Mouse (Mus musculus): ENCODE measurements around the gene Chic2. TPM values are rescaled to one million over a fixed set of nuclear protein-coding genes. Genes with fewer than 3 reads are reported as not detected.
A peak's percentile ranks its signal among the peaks of the same experiment; 100 is the strongest.

The Chic2 gene
- total RNA-seq, 2 experiments from 2014 or later: 23.8 to 26.4 TPM

- intact Hi-C loops (cut with DNase I): no loop called here
- no peak for DNase-seq
These were observed 25.6 kb upstream of the Chic2 start for GRCm38 (mm10) chr5:75070132-75070531.

- no peak for DNase-seq
- intact Hi-C loops (cut with DNase I): no loop called here
These were observed 22.7 kb upstream of the Chic2 start for GRCm38 (mm10) chr5:75067125-75067756.

DNA sequence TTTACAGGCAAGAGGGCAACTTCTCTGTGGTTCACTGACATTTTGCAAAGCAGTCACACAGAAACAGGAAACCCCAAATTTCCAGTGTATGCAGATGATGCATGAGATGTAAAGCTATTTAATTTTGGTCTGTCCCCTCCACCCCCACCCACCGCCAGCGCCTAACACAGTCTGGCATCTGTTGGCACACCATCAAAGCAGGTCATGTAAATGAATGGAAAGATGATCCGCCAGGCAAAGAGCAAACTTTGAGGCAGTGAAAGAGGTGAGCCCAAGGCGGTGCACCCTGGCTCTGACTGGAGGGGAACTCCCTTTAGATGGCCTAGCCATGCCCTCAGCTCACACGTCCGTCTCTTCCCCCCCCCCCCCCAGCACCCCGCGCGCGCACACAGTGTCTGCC is 22.1 kb upstream of the Chic2 start:
- intact Hi-C loops (cut with DNase I): no loop called here
- no peak for DNase-seq

DNA sequence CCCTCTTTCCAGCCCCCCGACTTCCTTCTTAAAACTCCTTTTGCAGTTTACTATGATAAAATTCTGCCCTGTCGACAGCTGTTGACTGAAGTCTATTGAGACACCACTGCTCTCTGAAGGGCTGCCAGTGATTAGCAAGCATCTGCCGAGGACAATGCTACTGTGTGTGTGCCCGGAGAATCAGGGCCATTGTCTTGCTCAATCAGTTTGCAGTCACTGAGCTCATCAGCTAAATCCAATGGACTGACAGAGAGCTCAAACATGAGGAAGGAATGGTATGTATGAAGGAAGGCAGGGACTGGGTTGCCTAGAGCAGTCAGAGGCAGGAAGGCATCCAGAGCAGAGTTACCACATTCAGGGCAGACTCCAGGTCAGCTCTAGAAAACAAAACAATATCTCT is 18.6 kb upstream of the Chic2 start:
- DNase-seq: no peak
- intact Hi-C loops (cut with DNase I): no loop called here

- intact Hi-C loops (cut with DNase I): no loop called here
- no peak for DNase-seq
These were observed 6.5 kb upstream of the Chic2 start for GRCm38 (mm10) chr5:75051109-75051508.

GRCm38 (mm10) chr5:75046681-75047321 is 2.2 kb upstream of the Chic2 start:
- intact Hi-C loops (cut with DNase I): no loop called here
- peak; percentile 47 to 54 for DNase-seq

GRCm38 (mm10) chr5:75045371-75045770 is 797 bp upstream of the Chic2 start:
- DNase-seq: no peak
- intact Hi-C loops (cut with DNase I): loop anchor here (2.0 kb wide), 1 partner anchor 71 kb away; no protein-coding TSS in a partner anchor

DNA sequence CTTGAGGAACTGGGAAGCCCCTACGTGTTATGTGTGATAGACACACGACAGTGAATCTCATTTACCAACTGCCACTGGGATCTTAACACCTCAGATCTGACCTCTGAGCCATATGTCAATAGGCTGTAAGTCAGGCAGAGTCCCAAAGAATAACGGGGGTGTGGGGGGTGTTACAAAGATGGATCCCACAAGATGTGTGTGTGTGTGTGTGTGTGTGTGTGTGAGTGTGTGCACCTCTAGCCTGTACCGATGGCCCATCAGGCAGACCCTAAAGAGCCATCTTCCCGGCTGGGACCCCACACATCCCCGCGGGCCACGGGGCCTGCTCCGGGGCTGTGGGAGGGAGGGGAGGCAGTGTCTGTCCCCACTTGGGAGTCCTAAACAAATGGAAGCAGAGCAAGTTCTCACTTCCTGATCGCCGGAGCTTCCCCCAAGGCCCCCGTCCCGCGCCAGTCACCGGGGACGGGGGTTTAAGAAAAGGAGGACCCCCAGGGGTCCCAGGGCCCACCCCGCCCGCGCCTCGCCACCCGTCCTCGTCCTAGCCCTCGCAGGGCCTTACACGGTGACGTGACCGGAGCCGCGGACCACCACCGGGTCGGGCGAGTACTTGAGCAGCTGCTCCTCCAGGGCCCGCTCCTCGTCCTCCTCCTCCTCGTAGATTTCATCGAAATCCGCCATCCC is 813 bp downstream of the Chic2 start:
- intact Hi-C loops (cut with DNase I): loop anchor here (2.0 to 5.0 kb wide), 3 partner anchors 69 to 511 kb away; partner anchors contain the start of gene Scfd2
- peak in 1 of 2 experiments; percentile 63 for DNase-seq

DNA sequence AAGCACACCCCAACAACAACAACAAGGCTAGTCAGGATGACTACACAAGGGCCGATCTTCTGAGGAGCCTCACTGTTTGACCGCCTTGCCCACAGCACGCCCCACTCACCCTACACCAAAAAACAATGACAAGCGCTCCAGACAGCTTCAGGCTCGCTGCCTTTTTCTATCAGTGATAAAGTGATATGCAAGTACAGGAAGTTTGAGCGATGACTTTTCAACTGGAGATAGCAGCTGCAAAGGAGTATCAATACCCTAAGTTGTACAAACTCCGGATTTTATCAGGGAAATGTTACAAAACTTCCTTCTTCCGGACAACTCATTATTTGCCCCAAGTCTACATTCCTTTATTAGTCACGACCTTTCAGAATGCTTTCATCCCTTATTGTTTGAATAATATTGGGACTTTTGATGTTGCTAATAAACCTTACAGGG is 1.5 kb downstream of the Chic2 start:
- intact Hi-C loops (cut with DNase I): loop anchor here (5.0 kb wide), 2 partner anchors 251 to 511 kb away; partner anchors contain the start of gene Scfd2
- no peak for DNase-seq

- intact Hi-C loops (cut with DNase I): no loop called here
- no peak for DNase-seq
These were observed 5.3 kb downstream of the Chic2 start for GRCm38 (mm10) chr5:75039307-75039706.

GRCm38 (mm10) chr5:75035475-75035874 is 9.1 kb downstream of the Chic2 start:
- intact Hi-C loops (cut with DNase I): no loop called here
- no peak for DNase-seq

DNA sequence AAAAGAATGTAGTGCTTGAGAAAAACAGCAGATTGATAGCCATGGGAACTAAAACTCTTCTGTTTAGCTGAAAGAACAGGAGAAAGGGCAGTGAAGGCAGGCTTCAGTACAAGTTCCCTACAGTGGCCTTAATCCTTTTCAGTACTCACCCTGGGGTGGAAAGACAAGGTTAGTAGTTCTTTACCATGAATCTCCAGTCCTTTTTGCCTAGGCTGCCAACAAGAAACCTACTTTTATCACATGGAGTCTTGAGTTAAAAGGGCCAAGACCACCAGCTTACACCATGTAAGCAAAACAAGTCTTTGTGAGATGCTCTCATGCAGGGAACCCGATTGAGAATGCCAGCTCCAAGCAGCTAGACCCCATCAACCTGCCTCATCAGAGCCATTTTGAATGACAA is 29.8 kb downstream of the Chic2 start:
- intact Hi-C loops (cut with DNase I): no loop called here
- DNase-seq: no peak

- intact Hi-C loops (cut with DNase I): no loop called here
These were observed 31.7 kb downstream of the Chic2 start for GRCm38 (mm10) chr5:75012771-75013421.

GRCm38 (mm10) chr5:75011985-75012738 is 32.4 kb downstream of the Chic2 start:
- DNase-seq: no peak
- intact Hi-C loops (cut with DNase I): no loop called here

More at GRCm38 (mm10) chr5:75012771-75013421, 31.7 kb downstream of the Chic2 start:
- DNase-seq: no peak

GRCm38 (mm10) chr5:75004755-75005154 is 39.8 kb downstream of the Chic2 start:
- DNase-seq: no peak
- intact Hi-C loops (cut with DNase I): no loop called here

- no peak for DNase-seq
These were observed 42.5 kb downstream of the Chic2 start for GRCm38 (mm10) chr5:75002109-75002508.

GRCm38 (mm10) chr5:74998716-74999512 is 45.7 kb downstream of the Chic2 start:
- no peak for DNase-seq
- intact Hi-C loops (cut with DNase I): no loop called here

More at GRCm38 (mm10) chr5:75002109-75002508, 42.5 kb downstream of the Chic2 start:
- intact Hi-C loops (cut with DNase I): no loop called here

- intact Hi-C loops (cut with DNase I): no loop called here
- no peak for DNase-seq
These were observed 49.6 kb downstream of the Chic2 start for GRCm38 (mm10) chr5:74994947-74995346.

DNA sequence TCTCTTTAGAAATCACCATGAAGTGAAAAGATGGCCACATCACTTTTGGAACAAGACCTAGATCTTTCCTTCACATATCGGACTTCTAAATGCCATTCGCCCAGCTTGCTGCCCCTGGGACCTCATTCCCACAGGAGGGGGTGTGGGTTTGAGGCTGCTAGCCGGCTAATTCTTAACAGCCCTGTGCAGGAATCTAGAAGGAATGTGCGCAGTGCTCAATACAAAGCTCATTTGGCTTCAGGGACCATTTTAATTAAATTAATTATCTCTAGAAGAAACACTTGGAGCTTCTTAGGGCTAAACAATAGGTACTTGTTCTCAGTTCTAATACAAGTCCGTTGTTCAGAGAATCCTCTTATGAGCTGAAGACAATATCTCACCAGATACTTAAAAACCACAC is 60.5 kb downstream of the Chic2 start:
- DNase-seq: no peak
- intact Hi-C loops (cut with DNase I): no loop called here
